Mouse (Mus musculus) macrophage (primary cell): ENCODE measurements at regions not wholly inside any gene's neighbourhood (a gene's known extent, or its start where the extent isn't known, plus 50 kb on each side); places are given as distances from the start of the nearest gene placed in this dataset.

ENCODE experiments used
- H3K27ac ChIP-seq: fragments of 350-480 bp; formaldehyde crosslinking; 2 replicates; pipeline ENCODE4 v1.9.0; 2021
- H3K36me3 ChIP-seq: fragments of 350-480 bp; formaldehyde crosslinking; 2 replicates; pipeline ENCODE4 v1.9.0; 2021; ENCODE audit errors: inconsistent target
- H3K4me3 ChIP-seq: fragments of 350-480 bp; formaldehyde crosslinking; 2 replicates; pipeline ENCODE4 v1.9.0; 2021; ENCODE audit errors: inconsistent target
- H3K79me2 ChIP-seq: fragments of 350-480 bp; formaldehyde crosslinking; 2 replicates; pipeline ENCODE4 v1.9.0; 2021; ENCODE audit errors: inconsistent target
- WGBS: methylation state at CpG from one replicate; pipeline ENCODE4 v1.1.7; 2026; ENCODE audit warnings: inconsistent platforms; ENCODE audit not compliant: missing documents; 5-methylcytosine and 5-hydroxymethylcytosine counted together

DNA sequence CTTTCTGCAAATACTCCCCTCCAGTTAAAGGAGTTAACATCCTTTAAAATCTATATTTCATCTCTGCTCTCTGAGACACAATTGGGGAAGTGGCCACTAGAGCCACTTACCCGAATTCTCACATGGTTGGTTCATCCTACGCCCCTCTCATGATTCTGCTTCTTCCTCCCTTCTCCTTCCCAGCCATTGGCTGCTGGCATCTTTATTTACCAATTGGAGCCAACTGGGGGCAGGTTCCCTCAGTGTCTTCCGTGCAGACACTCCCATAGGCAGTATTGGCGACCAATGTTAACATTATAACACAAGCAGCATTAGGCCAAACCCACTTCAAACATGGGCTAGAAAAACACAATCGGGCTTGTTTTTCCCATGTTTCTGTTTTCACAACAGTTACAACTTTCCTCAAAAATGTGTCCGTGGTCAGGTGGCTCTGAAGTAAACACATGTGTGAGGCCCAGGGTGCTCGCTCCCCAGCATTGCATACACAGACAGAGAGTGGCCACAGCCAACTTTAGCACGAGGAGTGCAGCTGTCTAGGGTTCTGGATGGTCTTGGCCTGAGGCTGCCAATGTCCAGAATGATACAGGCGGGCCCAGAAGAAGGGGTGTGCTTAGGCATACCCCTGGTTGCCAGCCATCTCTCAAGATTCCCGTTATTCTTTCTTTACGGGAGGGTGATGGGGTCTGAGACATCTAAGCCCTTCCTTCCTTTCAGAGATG lies 119.1 kb downstream of the Zfp706 start:
- WGBS, result 82% methylated on average over 11 of the region's 11 CpGs
- H3K36me3 ChIP-seq, result no peaks in the 10 kb centered on the region
- H3K27ac ChIP-seq, result no peak overlapping the region
- no peak overlapping the region for H3K4me3 ChIP-seq
- no peaks in the 10 kb centered on the region for H3K79me2 ChIP-seq

GRCm38 (mm10) chr15:36884671-36885365 lies 122.8 kb downstream of the Zfp706 start:
- 93% methylated on average over 10 of the region's 11 CpGs for WGBS
- H3K79me2 ChIP-seq, result no peaks in the 10 kb centered on the region
- no peaks in the 10 kb centered on the region for H3K36me3 ChIP-seq
- H3K27ac ChIP-seq, result no peak overlapping the region
- no peak overlapping the region for H3K4me3 ChIP-seq

DNA sequence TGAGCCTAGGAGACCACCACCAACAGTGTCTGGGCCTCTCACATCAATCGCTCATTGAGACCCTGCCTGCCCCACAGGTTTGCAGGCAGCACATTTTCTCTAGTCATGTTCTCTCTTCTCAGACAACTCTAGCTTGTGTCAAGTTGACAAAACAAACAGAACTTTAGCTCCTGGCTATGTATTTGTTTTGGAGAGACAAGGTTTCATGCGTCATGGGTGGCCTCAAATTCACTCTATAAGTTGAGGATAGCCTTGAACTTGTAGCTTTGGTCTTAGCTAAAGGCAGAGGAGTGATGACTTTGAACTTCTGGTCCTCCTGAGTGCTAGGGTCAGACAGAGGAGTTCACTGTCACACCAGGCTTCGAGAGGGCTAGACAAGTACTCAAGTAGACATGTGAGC lies 123.5 kb downstream of the Zfp706 start:
- Histone ChIP-seq H3K27ac (no peak overlapping the region), H3K79me2 (no peaks in the 10 kb centered on the region), H3K4me3 (no peak overlapping the region), H3K36me3 (no peaks in the 10 kb centered on the region)
- 90% methylated on average over 3 of the region's 3 CpGs for WGBS

DNA sequence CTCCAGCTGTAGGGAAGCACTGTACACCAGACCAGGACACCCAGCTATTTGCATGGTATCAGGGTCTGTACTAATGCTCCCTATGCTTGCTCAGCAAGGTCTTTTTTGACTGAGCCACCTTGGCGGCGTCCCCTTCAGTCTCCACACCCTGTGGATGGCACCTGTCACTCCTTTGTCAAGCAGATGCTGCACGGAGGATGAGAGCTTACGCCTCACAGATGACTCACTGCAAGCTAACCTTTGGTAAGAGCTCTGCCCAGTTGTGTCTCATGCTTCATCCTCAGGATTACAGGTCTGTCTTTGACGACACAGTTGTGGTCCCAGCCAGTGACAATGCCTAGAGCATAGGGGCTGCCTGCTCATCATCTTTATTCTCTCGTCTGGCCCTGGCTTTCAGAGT lies 124.4 kb downstream of the Zfp706 start:
- 94% methylated on average over 6 of the region's 6 CpGs for WGBS
- Histone ChIP-seq H3K36me3 (no peaks in the 10 kb centered on the region), H3K79me2 (no peaks in the 10 kb centered on the region), H3K4me3 (no peak overlapping the region), H3K27ac (no peak overlapping the region)

DNA sequence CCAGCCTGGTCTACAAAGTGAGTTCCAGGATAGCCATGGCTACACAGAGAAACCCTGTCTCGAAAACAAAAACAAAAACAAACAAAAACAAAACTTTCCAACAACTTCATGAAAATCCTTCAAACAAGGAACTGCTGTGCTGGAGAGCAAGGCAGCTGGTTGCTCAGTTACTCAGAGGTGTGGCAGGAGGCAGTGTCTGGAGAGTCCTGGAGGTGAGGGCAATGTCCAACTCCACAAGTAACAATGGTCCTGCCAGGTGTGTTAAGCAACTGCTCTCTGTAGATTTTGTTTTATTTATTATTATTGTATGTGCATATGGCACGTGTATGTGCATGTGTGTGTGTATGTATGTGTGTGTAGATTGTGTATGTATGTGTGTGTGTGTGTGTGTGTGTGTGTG lies 126.0 kb downstream of the Zfp706 start:
- H3K79me2 ChIP-seq, result no peaks in the 10 kb centered on the region
- no peak overlapping the region for H3K4me3 ChIP-seq
- no peaks in the 10 kb centered on the region for H3K36me3 ChIP-seq
- no peak overlapping the region for H3K27ac ChIP-seq
- 95% methylated on average over 2 of the region's 2 CpGs for WGBS

DNA sequence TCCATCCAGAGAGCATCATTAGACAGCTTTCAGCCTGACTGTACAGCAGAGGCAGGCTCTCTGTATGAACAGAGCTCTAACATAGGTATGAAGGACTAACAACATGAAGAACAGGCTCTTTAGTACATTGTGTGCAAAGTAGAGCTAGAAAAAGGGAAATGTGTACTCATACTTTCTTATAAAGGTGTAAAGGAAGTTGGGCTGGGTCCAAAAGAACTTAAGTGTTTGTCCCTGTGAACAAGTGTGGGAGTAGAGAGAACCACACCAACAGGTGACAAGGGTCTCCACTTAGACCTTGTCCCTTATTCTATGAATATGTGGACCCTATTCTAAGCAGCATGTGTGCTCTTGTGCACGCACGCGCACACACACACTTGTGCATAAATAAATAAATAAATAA lies 127.0 kb downstream of the Zfp706 start:
- H3K4me3 ChIP-seq, result no peak overlapping the region
- H3K79me2 ChIP-seq, result no peaks in the 10 kb centered on the region
- 97% methylated on average over 3 of the region's 3 CpGs for WGBS
- no peaks in the 10 kb centered on the region for H3K36me3 ChIP-seq
- H3K27ac ChIP-seq, result no peak overlapping the region

DNA sequence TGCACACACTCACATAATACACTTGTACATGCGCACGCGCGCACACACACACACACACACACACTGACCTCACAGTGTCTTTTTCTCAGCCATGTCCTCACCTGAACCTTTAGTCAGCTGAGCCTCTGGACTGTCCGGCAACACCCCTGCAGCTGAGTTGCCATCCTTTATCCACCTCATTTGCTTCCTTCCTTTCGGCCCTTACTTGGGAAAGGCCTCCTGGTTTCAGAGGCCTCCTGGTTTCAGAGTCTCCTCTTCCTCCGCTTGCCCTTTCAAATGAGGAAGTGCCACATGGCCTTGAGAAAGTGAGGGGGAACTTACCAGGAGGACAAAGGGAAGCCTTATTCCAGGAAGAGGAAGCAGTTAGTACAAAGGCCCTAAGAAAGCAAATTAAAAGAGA lies 128.0 kb downstream of the Zfp706 start:
- peak overlapping the region; percentile 37 for H3K27ac ChIP-seq

DNA sequence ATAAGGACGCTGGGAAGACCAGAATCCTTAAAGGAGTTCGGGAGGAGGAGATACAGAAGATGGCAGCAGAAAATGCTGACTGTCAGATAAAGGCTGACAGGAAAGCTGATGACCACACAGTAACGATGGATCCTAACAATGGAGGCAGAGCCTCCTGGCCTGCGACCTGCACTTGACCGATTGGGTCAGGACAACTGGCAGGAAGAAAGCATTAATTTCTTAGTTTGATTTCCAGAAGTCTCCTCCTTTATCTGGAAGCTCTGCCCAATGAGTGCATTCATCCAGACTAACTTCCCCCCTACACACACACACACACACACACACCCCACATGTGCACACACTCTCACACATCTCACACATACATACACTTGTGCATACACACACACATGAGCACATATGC lies 128.6 kb downstream of the Zfp706 start:
- H3K27ac ChIP-seq, result no peak overlapping the region
- H3K36me3 ChIP-seq, result no peaks in the 10 kb centered on the region
- H3K4me3 ChIP-seq, result peak overlapping the region; percentile 12; the same call in 1 of the 2 replicates
- WGBS, result 54% methylated on average over 5 of the region's 5 CpGs
- no peaks in the 10 kb centered on the region for H3K79me2 ChIP-seq

More for the DNA sequence above, 128.0 kb downstream of the Zfp706 start:
- WGBS, result 26% methylated on average over 7 of the region's 7 CpGs
- Histone ChIP-seq H3K4me3 (peak overlapping the region; percentile 12; the same call in 1 of the 2 replicates), H3K79me2 (no peaks in the 10 kb centered on the region), H3K36me3 (no peaks in the 10 kb centered on the region)

DNA sequence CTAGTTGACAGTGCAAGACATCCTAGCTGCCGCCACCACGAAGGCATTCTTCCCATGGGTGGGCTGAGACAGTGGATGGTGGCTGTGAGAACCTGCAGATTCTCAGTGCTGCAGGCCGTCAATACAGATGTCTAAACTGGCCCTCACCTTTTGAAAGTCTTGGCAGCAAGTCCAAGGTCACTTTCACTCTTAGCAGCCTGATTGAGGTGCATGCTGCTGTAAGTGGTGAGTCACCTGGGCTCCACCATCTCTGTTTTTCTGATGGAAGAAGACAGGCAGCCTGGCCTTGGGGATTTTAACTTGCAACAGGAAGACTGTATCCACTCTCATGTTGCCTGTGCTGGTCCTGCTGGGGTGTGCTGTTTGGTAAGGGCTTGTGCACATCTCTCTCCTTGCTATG lies 129.3 kb downstream of the Zfp706 start:
- Histone ChIP-seq H3K79me2 (no peaks in the 10 kb centered on the region), H3K4me3 (no peak overlapping the region), H3K27ac (no peak overlapping the region), H3K36me3 (no peaks in the 10 kb centered on the region)
- WGBS, result 85% methylated on average over 3 of the region's 3 CpGs

DNA sequence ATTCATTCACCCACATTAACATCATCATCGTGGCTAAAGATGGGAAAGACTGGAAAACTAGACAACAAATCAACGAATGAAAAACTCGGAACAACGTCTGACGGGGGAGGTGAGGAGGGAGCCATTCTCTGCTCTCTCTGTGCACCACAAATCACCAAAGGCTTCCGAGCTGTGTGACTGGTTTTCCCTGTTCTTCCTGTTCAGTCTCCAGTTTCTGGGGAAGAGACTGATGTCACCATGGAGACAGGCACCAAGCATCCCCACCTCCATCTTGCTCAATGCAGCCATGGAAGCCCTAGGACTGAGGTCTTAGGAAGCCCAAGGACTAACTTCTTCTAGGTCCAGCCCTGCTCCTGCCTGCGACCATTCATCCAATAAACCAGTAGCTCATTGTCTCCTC lies 130.1 kb downstream of the Zfp706 start:
- H3K4me3 ChIP-seq, result no peak overlapping the region
- no peak overlapping the region for H3K27ac ChIP-seq
- 90% methylated on average over 7 of the region's 7 CpGs for WGBS
- H3K36me3 ChIP-seq, result no peaks in the 10 kb centered on the region
- no peaks in the 10 kb centered on the region for H3K79me2 ChIP-seq

- Histone ChIP-seq H3K79me2 (no peaks in the 10 kb centered on the region), H3K36me3 (no peaks in the 10 kb centered on the region), H3K27ac (no peak overlapping the region), H3K4me3 (no peak overlapping the region)
- WGBS, result 61% methylated on average over 10 of the region's 10 CpGs
Measured at GRCm38 (mm10) chr15:36875980-36876778, 131.4 kb downstream of the Zfp706 start.

DNA sequence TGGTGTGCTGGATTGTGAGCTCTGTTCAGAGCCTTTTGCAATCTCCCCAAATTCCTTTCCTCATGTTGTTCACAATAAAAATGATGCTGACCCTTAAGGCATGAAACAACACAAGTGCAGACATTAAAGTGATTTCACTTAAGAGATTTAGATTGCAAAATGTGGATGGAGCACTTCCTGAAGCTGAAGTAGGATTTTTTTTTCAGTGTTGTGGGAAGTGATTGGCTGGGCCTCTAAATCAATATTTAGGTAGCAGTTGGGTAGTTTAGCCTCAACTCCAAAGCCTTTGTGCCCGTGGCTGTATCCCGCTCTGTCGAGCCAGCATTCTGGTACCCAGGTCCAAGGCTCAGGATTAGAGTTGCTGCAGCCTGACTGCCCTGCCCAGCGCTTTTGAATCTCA lies 133.0 kb downstream of the Zfp706 start:
- 97% methylated on average over 4 of the region's 4 CpGs for WGBS
- H3K36me3 ChIP-seq, result no peaks in the 10 kb centered on the region
- no peak overlapping the region for H3K27ac ChIP-seq
- H3K4me3 ChIP-seq, result no peak overlapping the region
- no peaks in the 10 kb centered on the region for H3K79me2 ChIP-seq

- H3K27ac ChIP-seq, result no peak overlapping the region
- WGBS, result 95% methylated on average over 5 of the region's 5 CpGs
- H3K79me2 ChIP-seq, result no peaks in the 10 kb centered on the region
- H3K36me3 ChIP-seq, result no peaks in the 10 kb centered on the region
- no peak overlapping the region for H3K4me3 ChIP-seq
Measured at GRCm38 (mm10) chr15:36873884-36874243, 133.7 kb downstream of the Zfp706 start.

DNA sequence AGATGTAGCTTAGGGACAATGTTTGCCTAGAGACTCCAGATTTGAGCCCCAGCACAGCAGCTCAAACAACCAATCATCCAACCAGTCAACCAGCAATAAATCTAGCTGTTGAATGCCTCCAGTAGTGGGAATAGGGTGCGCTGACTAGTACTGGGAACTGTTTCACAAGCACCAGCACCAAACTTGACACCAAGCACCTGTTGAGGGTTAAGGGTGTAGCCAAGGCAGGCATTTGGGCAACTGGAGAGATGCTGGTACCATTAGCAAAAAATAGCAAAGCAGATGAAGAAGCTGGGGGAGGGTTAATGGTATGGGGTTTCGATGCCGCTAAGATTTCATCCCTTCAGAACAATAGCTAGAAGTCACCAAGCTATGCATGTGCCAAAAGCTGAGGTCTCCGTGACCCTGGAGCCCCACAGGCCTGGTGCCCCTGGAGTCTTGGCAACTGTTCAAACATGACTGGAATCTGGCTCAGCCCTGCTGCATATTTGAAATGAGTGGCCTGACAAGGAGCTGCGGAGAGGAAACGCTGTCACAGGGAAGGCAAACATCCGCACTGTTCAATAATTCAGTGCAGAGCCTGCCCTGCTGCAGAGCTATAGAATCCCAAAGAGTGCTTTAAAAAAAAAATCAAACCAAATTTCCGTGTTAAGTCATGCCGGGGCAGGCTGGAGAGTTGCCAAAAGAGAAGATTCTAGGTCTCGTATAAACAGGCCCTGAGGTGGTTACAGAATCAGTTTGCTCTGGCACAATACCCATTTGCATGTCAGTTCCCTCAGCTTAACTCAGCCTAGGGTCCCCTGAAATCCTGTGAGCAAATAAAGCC lies 134.3 kb downstream of the Zfp706 start:
- Histone ChIP-seq H3K27ac (no peak overlapping the region), H3K36me3 (no peaks in the 10 kb centered on the region), H3K4me3 (no peak overlapping the region), H3K79me2 (no peaks in the 10 kb centered on the region)
- 72% methylated on average over 10 of the region's 10 CpGs for WGBS
